Mouse (Mus musculus): ENCODE results near the gene Stub1. TPM values are rescaled to one million over a fixed set of nuclear protein-coding genes. Genes with fewer than 3 reads are reported as not detected.

The Stub1 gene
- total and polyA plus RNA-seq, 3 experiments: 74.0 to 99.7 TPM; not detected in 1

DNA sequence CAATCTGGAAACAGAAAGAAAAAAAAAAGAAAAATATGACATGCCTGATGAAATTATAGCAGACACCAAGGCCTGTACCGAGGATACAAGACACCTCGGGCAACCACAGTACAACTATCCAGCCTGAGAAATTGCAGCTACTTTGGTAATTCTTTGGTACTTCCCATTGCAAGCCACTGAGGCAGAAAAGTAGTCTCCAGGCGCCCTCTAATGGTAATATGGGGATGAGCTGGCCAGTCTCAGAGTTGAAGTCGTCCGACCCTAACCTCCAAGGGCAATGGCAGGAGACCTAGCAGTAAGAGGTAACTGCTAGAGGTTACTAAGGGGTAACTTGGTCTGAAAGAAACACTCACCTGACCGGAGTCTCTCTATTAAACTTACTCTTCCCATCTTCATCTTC is 32.2 kb downstream of the Stub1 start:
- Histone ChIP-seq H3K9me3 (replicated peaks; ENCODE audit: insufficient read depth, low read length) (no peaks in the 10 kb centered on the region), H3K4me1 (ENCODE audit: control insufficient read depth in 1 of 2, insufficient read depth in 2 of 2, low read length in 2 of 2) (peaks cover 0 to 7% of the 10 kb centered on the region in 2 experiments; a peak in 1 of 4 replicates), H3K4me3 (ENCODE audit: control insufficient read depth in 1 of 2, insufficient read depth in 1 of 2, low read depth in 2 of 2, low read length in 2 of 2) (no peak overlapping the region), H3K27ac (ENCODE audit: control insufficient read depth, low read depth, low read length) (no peak overlapping the region), H3K79me2 (ENCODE audit: control insufficient read depth, insufficient read depth, low read length, poor library complexity) (peaks cover 8% of the 10 kb centered on the region), H3K36me3 (ENCODE audit: control insufficient read depth in 1 of 2, insufficient read depth in 2 of 2, low read length in 2 of 2) (peaks cover 0 to 4% of the 10 kb centered on the region in 2 experiments; a peak in 1 of 4 replicates), H3K9ac (ENCODE audit: control insufficient read depth, low read depth, low read length, poor library complexity, severe bottlenecking) (0 out of 2 replicates have a peak overlapping the region, but pooled peaks have one; percentile 20), H3K27me3 (ENCODE audit: control insufficient read depth in 1 of 2, insufficient read depth in 2 of 2, low read length in 2 of 2) (peaks cover 3 to 5% of the 10 kb centered on the region in 2 experiments; a peak in 1 of 4 replicates)
- TF ChIP-seq RAD21 (IDR thresholded peaks at IDR 0.05; ENCODE audit: low read depth, low read length) (no peak; the same call in none of the 2 replicates), CTCF (IDR thresholded peaks at IDR 0.05 in 2 of 3, conservative IDR thresholded peaks at IDR 0.05 in 1 of 3; ENCODE audit: control insufficient read depth in 1 of 3, insufficient read depth in 1 of 3, low read depth in 2 of 3, low read length in 3 of 3, poor library complexity in 1 of 3, severe bottlenecking in 1 of 3) (peak in 2 of 3 experiments; percentile 85 to 89), JUND (IDR thresholded peaks at IDR 0.05; ENCODE audit: low read depth, low read length) (no peak), ZNF384 (IDR thresholded peaks at IDR 0.05; ENCODE audit: low read depth, low read length) (no peak), GABPA (IDR thresholded peaks at IDR 0.05; ENCODE audit: low read depth, low read length) (no peak), RCOR1 (IDR thresholded peaks at IDR 0.05; ENCODE audit: low read depth, low read length) (no peak), POLR2AphosphoS2 (IDR thresholded peaks at IDR 0.05; ENCODE audit: low read length) (no peak), KAT2A (conservative IDR thresholded peaks at IDR 0.05; ENCODE audit: low read depth, low read length) (no peak), POLR2A (IDR thresholded peaks at IDR 0.05; ENCODE audit: control insufficient read depth in 1 of 2, insufficient read depth in 1 of 2, low read depth in 1 of 2, low read length in 2 of 2, poor library complexity in 1 of 2) (no peak), MAFK (IDR thresholded peaks at IDR 0.05; ENCODE audit: borderline replicate concordance, low read depth, low read length) (no peak), MEF2A (IDR thresholded peaks at IDR 0.05; ENCODE audit: extremely low read depth, insufficient replicate concordance, low read depth, low read length, poor library complexity, severe bottlenecking) (no peak), ZKSCAN1 (IDR thresholded peaks at IDR 0.05; ENCODE audit: low read depth, low read length) (no peak), USF2 (IDR thresholded peaks at IDR 0.05; ENCODE audit: borderline replicate concordance in 1 of 2, insufficient read depth in 1 of 2, low read depth in 1 of 2, low read length in 2 of 2) (no peak), BHLHE40 (IDR thresholded peaks at IDR 0.05; ENCODE audit: borderline replicate concordance, low read depth, low read length) (peak; percentile 42; the same call in 1 of the 2 replicates), TCF12 (IDR thresholded peaks at IDR 0.05; ENCODE audit: low read depth, low read length) (no peak), ZMIZ1 (IDR thresholded peaks at IDR 0.05; ENCODE audit: low read depth, low read length) (no peak), CHD2 (IDR thresholded peaks at IDR 0.05; ENCODE audit: low read length) (no peak), SMC3 (IDR thresholded peaks at IDR 0.05; ENCODE audit: low read depth, low read length) (peak; percentile 92), NELFE (IDR thresholded peaks at IDR 0.05; ENCODE audit: low read depth, low read length) (no peak), ELF1 (IDR thresholded peaks at IDR 0.05; ENCODE audit: low read depth, low read length) (peak; percentile 67), MYC (IDR thresholded peaks at IDR 0.05; ENCODE audit: low read depth, low read length) (no peak), MAX (IDR thresholded peaks at IDR 0.05; ENCODE audit: low read length) (no peak), ETS1 (IDR thresholded peaks at IDR 0.05; ENCODE audit: low read depth, low read length) (no peak), SIN3A (IDR thresholded peaks at IDR 0.05; ENCODE audit: low read length) (peak; percentile 75; the same call in 1 of the 2 replicates), HCFC1 (IDR thresholded peaks at IDR 0.05; ENCODE audit: low read depth, low read length) (peak; percentile 63), UBTF (IDR thresholded peaks at IDR 0.05; ENCODE audit: borderline replicate concordance, insufficient read depth, low read depth, low read length) (no peak), MAZ (IDR thresholded peaks at IDR 0.05; ENCODE audit: low read depth, low read length) (no peak; the same call in 1 of the 2 replicates), USF1 (IDR thresholded peaks at IDR 0.05; ENCODE audit: low read depth, low read length) (no peak), ZC3H11A (IDR thresholded peaks at IDR 0.05; ENCODE audit: low read depth, low read length) (peak; percentile 95), CHD1 (IDR thresholded peaks at IDR 0.05; ENCODE audit: low read depth, low read length) (no peak), NRF1 (IDR thresholded peaks at IDR 0.05; ENCODE audit: insufficient read depth, low read depth, low read length, poor library complexity, severe bottlenecking) (0 out of 2 replicates have a peak, but pooled peaks have one; percentile 22), MXI1 (IDR thresholded peaks at IDR 0.05; ENCODE audit: low read depth, low read length) (0 out of 2 replicates have a peak, but pooled peaks have one; percentile 48)
- DNase-seq (ENCODE audit: low read depth, low spot score): peak; percentile 86
